8 mouse cellular contexts compared by ENCODE assay signal in genomic region chr4:45855803-45856424, GRCm38 (mm10). TPM values are rescaled to one million over a fixed set of nuclear protein-coding genes. Genes with fewer than 3 reads are reported as not detected.
DNase-seq lines count a peak whose midpoint lies in the region; ATAC-seq and TF ChIP-seq lines count a peak whose summit lies in the region.

No protein-coding gene starts in this region.

- H3K4me2 ChIP-seq in embryonic facial prominence, embryonic 14.5 days (ENCODE audit: low read depth, low read length): no peak overlapping the region
- H3K4me2 ChIP-seq in lung, embryonic 15.5 days: no peak overlapping the region

- H3K27ac ChIP-seq in ES-Bruce4 (ENCODE audit: insufficient read depth, low read length): no peak overlapping the region
- no peak overlapping the region for H3K27ac ChIP-seq in bone marrow macrophage, adult 2 months (ENCODE audit: insufficient read depth, low read depth, low read length)
- no peak overlapping the region for H3K27ac ChIP-seq in embryonic facial prominence, embryonic 14.5 days (replicated peaks; ENCODE audit: low read depth, low read length)
- 0 out of 2 replicates have a peak overlapping the region, but pooled peaks have one; percentile 1 for H3K27ac ChIP-seq in heart, embryonic 10.5 days
- H3K27ac ChIP-seq in lung, embryonic 15.5 days: no peak overlapping the region

- no peaks in the 10 kb centered on the region for H3K9me3 ChIP-seq in ES-Bruce4 (replicated peaks; ENCODE audit: control insufficient read depth, insufficient read depth, low read length, poor library complexity, severe bottlenecking)
- no peaks in the 10 kb centered on the region for H3K9me3 ChIP-seq in embryonic facial prominence, embryonic 14.5 days (ENCODE audit: control insufficient read depth, low read length)
- H3K9me3 ChIP-seq in heart, embryonic 10.5 days: peaks cover 4% of the 10 kb centered on the region; the same call in 1 of the 2 replicates
- H3K9me3 ChIP-seq in lung, embryonic 15.5 days: no peaks in the 10 kb centered on the region

- peak; percentile 68; the same call in 1 of the 2 replicates for ATAC-seq in embryonic facial prominence, embryonic 14.5 days (ENCODE audit: low read depth)
- 0 out of 2 replicates have a peak, but pooled peaks have one; percentile 29 for ATAC-seq in lung, embryonic 15.5 days (ENCODE audit: borderline replicate concordance, extremely low read depth, low FRiP score, low TSS enrichment)

- WGBS in embryonic facial prominence, embryonic 14.5 days: 45% methylated on average over 19 of the region's 19 CpGs
- 43% methylated on average over 19 of the region's 19 CpGs for WGBS in heart, embryonic 10.5 days
- WGBS in lung, embryonic 15.5 days: 47% methylated on average over 19 of the region's 19 CpGs

- no peak overlapping the region for H3K4me3 ChIP-seq in ES-Bruce4 (ENCODE audit: low read depth, low read length)
- no peak overlapping the region for H3K4me3 ChIP-seq in bone marrow macrophage, adult 2 months (ENCODE audit: insufficient read depth, low read length)
- no peak overlapping the region for H3K4me3 ChIP-seq in embryonic facial prominence, embryonic 14.5 days (ENCODE audit: low read depth, low read length)
- no peak overlapping the region for H3K4me3 ChIP-seq in heart, embryonic 10.5 days
- no peak overlapping the region for H3K4me3 ChIP-seq in lung, embryonic 15.5 days

- no peak overlapping the region for H3K9ac ChIP-seq in ES-Bruce4 (ENCODE audit: low read depth, poor library complexity, severe bottlenecking)
- no peak overlapping the region for H3K9ac ChIP-seq in embryonic facial prominence, embryonic 14.5 days (ENCODE audit: low read depth, low read length)
- no peak overlapping the region for H3K9ac ChIP-seq in lung, embryonic 15.5 days

- peak; percentile 76 for TF ChIP-seq CTCF in ES-Bruce4 (IDR thresholded peaks at IDR 0.05; ENCODE audit: low read depth, low read length)
- peak; percentile 75 for TF ChIP-seq CTCF in bone marrow macrophage, adult 2 months (IDR thresholded peaks at IDR 0.05; ENCODE audit: low read depth, low read length)

- TF ChIP-seq EP300 in ES-Bruce4 (IDR thresholded peaks at IDR 0.05; ENCODE audit: insufficient read depth, low read depth, low read length): no peak

- no peaks in the 10 kb centered on the region for H3K27me3 ChIP-seq in ES-Bruce4 (ENCODE audit: control insufficient read depth, insufficient read depth, low read length, poor library complexity, severe bottlenecking)
- no peaks in the 10 kb centered on the region for H3K27me3 ChIP-seq in embryonic facial prominence, embryonic 14.5 days (replicated peaks; ENCODE audit: control insufficient read depth, insufficient read depth, low read length)
- H3K27me3 ChIP-seq in heart, embryonic 10.5 days (ENCODE audit: insufficient read depth, poor library complexity, severe bottlenecking): peaks cover 44% of the 10 kb centered on the region
- no peaks in the 10 kb centered on the region for H3K27me3 ChIP-seq in lung, embryonic 15.5 days

- DNase-seq in embryonic facial prominence, embryonic 14.5 days (ENCODE audit: low spot score): peak; percentile 75
- DNase-seq in heart, embryonic 10.5 days (ENCODE audit: low spot score): no peak
- DNase-seq in layer of hippocampus, adult 11-12 months (ENCODE audit: low spot score): peak; percentile 76
- peak; percentile 62 for DNase-seq in ovary, postnatal 36 days (ENCODE audit: low spot score)
- DNase-seq in thymus, postnatal 14 days: peak; percentile 61

- no peak for TF ChIP-seq POLR2A in ES-Bruce4 (IDR thresholded peaks at IDR 0.05; ENCODE audit: insufficient read depth, low read length)
- TF ChIP-seq POLR2A in bone marrow macrophage, adult 2 months (IDR thresholded peaks at IDR 0.05; ENCODE audit: borderline replicate concordance, low read depth, low read length): no peak

- peaks cover 3% of the 10 kb centered on the region for H3K4me1 ChIP-seq in ES-Bruce4 (ENCODE audit: control insufficient read depth, insufficient read depth, low read length)
- H3K4me1 ChIP-seq in bone marrow macrophage, adult 2 months (ENCODE audit: control insufficient read depth, insufficient read depth, low read length): peaks cover 23% of the 10 kb centered on the region
- no peaks in the 10 kb centered on the region for H3K4me1 ChIP-seq in embryonic facial prominence, embryonic 14.5 days (ENCODE audit: control insufficient read depth, insufficient read depth, low read length)
- peaks cover 30% of the 10 kb centered on the region for H3K4me1 ChIP-seq in heart, embryonic 10.5 days
- H3K4me1 ChIP-seq in lung, embryonic 15.5 days: peaks cover 16% of the 10 kb centered on the region

- no peaks in the 10 kb centered on the region for H3K36me3 ChIP-seq in ES-Bruce4 (ENCODE audit: control insufficient read depth, insufficient read depth, low read length, poor library complexity, severe bottlenecking)
- no peaks in the 10 kb centered on the region for H3K36me3 ChIP-seq in embryonic facial prominence, embryonic 14.5 days (ENCODE audit: control insufficient read depth, insufficient read depth, low read length)
- no peaks in the 10 kb centered on the region for H3K36me3 ChIP-seq in heart, embryonic 10.5 days
- no peaks in the 10 kb centered on the region for H3K36me3 ChIP-seq in lung, embryonic 15.5 days

RNA-seq across cellular contexts. Expression of gene Stra6l, which starts 7.5 kb away (rescaled TPM):
- 0.84 and 1.0 TPM in 2 replicates for polyA plus RNA-seq in ES-Bruce4 (2011; ENCODE audit: insufficient read depth, insufficient read length, low read depth, missing spikeins)
- polyA plus RNA-seq in bone marrow macrophage, adult 2 months (2012; ENCODE audit: insufficient read depth, insufficient read length, missing spikeins): 0.79 and 0.82 TPM in 2 replicates
- 0.20 and 0.47 TPM in 2 replicates for polyA plus RNA-seq in embryonic facial prominence, embryonic 14.5 days (2014; fragmentation: Nextera tagmentation; extraction: Ambion mirVana)
- polyA plus RNA-seq in heart, embryonic 10.5 days (2016; fragmentation: Nextera tagmentation; extraction: Ambion mirVana): 0.21 and 0.55 TPM in 2 replicates
- not detected in 2 replicates for polyA plus RNA-seq in lung, embryonic 15.5 days (2015; fragmentation: Nextera tagmentation; extraction: Ambion mirVana)

RNA-seq across cellular contexts. Expression of gene Igfbpl1, which starts 29.2 kb away (rescaled TPM):
- 2.3 and 4.1 TPM in 2 replicates for polyA plus RNA-seq in ES-Bruce4 (2011; ENCODE audit: insufficient read depth, insufficient read length, low read depth, missing spikeins)
- polyA plus RNA-seq in bone marrow macrophage, adult 2 months (2012; ENCODE audit: insufficient read depth, insufficient read length, missing spikeins): not detected in 2 replicates
- 0.71 and 0.92 TPM in 2 replicates for polyA plus RNA-seq in embryonic facial prominence, embryonic 14.5 days (2014; fragmentation: Nextera tagmentation; extraction: Ambion mirVana)
- 7.4 and 15.7 TPM in 2 replicates for polyA plus RNA-seq in heart, embryonic 10.5 days (2016; fragmentation: Nextera tagmentation; extraction: Ambion mirVana)
- polyA plus RNA-seq in lung, embryonic 15.5 days (2015; fragmentation: Nextera tagmentation; extraction: Ambion mirVana): 0.05 and 0.07 TPM in 2 replicates

RNA-seq across cellular contexts. Expression of gene Ccdc180, which starts 34.2 kb away (rescaled TPM):
- 0.21 TPM in 1 of 2 replicates, not detected in the other for polyA plus RNA-seq in ES-Bruce4 (2011; ENCODE audit: insufficient read depth, insufficient read length, low read depth, missing spikeins)
- polyA plus RNA-seq in bone marrow macrophage, adult 2 months (2012; ENCODE audit: insufficient read depth, insufficient read length, missing spikeins): 0.32 and 1.2 TPM in 2 replicates
- polyA plus RNA-seq in embryonic facial prominence, embryonic 14.5 days (2014; fragmentation: Nextera tagmentation; extraction: Ambion mirVana): 0.29 and 0.79 TPM in 2 replicates
- polyA plus RNA-seq in heart, embryonic 10.5 days (2016; fragmentation: Nextera tagmentation; extraction: Ambion mirVana): 0.04 and 0.05 TPM in 2 replicates
- 0.39 and 0.66 TPM in 2 replicates for polyA plus RNA-seq in lung, embryonic 15.5 days (2015; fragmentation: Nextera tagmentation; extraction: Ambion mirVana)

RNA-seq across cellular contexts. Expression of gene Aldh1b1, which starts 57.1 kb away (rescaled TPM):
- 9.3 and 15.9 TPM in 2 replicates for polyA plus RNA-seq in ES-Bruce4 (2011; ENCODE audit: insufficient read depth, insufficient read length, low read depth, missing spikeins)
- polyA plus RNA-seq in bone marrow macrophage, adult 2 months (2012; ENCODE audit: insufficient read depth, insufficient read length, missing spikeins): 4.2 and 4.3 TPM in 2 replicates
- 1.5 and 2.1 TPM in 2 replicates for polyA plus RNA-seq in embryonic facial prominence, embryonic 14.5 days (2014; fragmentation: Nextera tagmentation; extraction: Ambion mirVana)
- polyA plus RNA-seq in heart, embryonic 10.5 days (2016; fragmentation: Nextera tagmentation; extraction: Ambion mirVana): 46.1 and 80.9 TPM in 2 replicates
- 7.8 and 12.4 TPM in 2 replicates for polyA plus RNA-seq in lung, embryonic 15.5 days (2015; fragmentation: Nextera tagmentation; extraction: Ambion mirVana)
